Mouse (Mus musculus): ENCODE results near the gene Klhdc1. TPM values are rescaled to one million over a fixed set of nuclear protein-coding genes. Genes with fewer than 3 reads are reported as not detected.

The Klhdc1 gene
- polyA plus RNA-seq, 1 experiment from 2014 or later = 7.7 TPM

Other genes with a start within 250 kb of the Klhdc1 start
- 1,310 and 1,336 TPM in 2 replicates for gene Rps29, start 82.0 kb upstream of the Klhdc1 start, polyA plus RNA-seq (2016; fragmentation: Nextera tagmentation; extraction: Ambion mirVana)
- gene Lrr1, start 72.4 kb upstream of the Klhdc1 start, polyA plus RNA-seq (2016; fragmentation: Nextera tagmentation; extraction: Ambion mirVana) = 16.1 and 17.5 TPM in 2 replicates
- gene Rpl36al, start 57.1 kb upstream of the Klhdc1 start, polyA plus RNA-seq (2016; fragmentation: Nextera tagmentation; extraction: Ambion mirVana) = 572 and 579 TPM in 2 replicates
- 56.2 and 56.8 TPM in 2 replicates for gene Mgat2, start 57.0 kb upstream of the Klhdc1 start, polyA plus RNA-seq (2016; fragmentation: Nextera tagmentation; extraction: Ambion mirVana)
- gene Gm49383, start 44.1 kb upstream of the Klhdc1 start, polyA plus RNA-seq (2016; fragmentation: Nextera tagmentation; extraction: Ambion mirVana) = 18.5 and 19.4 TPM in 2 replicates
- gene Dnaaf2, start 42.7 kb upstream of the Klhdc1 start, polyA plus RNA-seq (2016; fragmentation: Nextera tagmentation; extraction: Ambion mirVana) = 8.1 and 9.1 TPM in 2 replicates
- gene Gm49384, start 36.9 kb upstream of the Klhdc1 start, polyA plus RNA-seq (2016; fragmentation: Nextera tagmentation; extraction: Ambion mirVana) = 16.0 and 19.2 TPM in 2 replicates
- 16.7 and 19.7 TPM in 2 replicates for gene Pole2, start 13.0 kb upstream of the Klhdc1 start, polyA plus RNA-seq (2016; fragmentation: Nextera tagmentation; extraction: Ambion mirVana)
- 142 and 144 TPM in 2 replicates for gene Klhdc2, start 55.5 kb downstream of the Klhdc1 start, polyA plus RNA-seq (2016; fragmentation: Nextera tagmentation; extraction: Ambion mirVana)
- gene Nemf, start 116.0 kb downstream of the Klhdc1 start, polyA plus RNA-seq (2016; fragmentation: Nextera tagmentation; extraction: Ambion mirVana) = 69.5 and 71.0 TPM in 2 replicates
- gene Arf6, start 131.0 kb downstream of the Klhdc1 start, polyA plus RNA-seq (2016; fragmentation: Nextera tagmentation; extraction: Ambion mirVana) = 53.9 and 55.7 TPM in 2 replicates
- 1.1 and 2.4 TPM in 2 replicates for gene Gm9887, start 131.3 kb downstream of the Klhdc1 start, polyA plus RNA-seq (2016; fragmentation: Nextera tagmentation; extraction: Ambion mirVana)